Mouse (Mus musculus) left cerebral cortex, postnatal 36 days (tissue): ENCODE results near the gene Gm21964. TPM values are rescaled to one million over a fixed set of nuclear protein-coding genes. Genes with fewer than 3 reads are reported as not detected.

ENCODE experiments used
- DNase-seq, 2 experiments: peaks; one replicate each; pipeline ENCODE4 v3.0.0; 2021 to 2022; ENCODE audit warnings: low spot score in 2 of 2, mixed read lengths in 1 of 2
- intact Hi-C: fragments of 180-260 bp; cut with DNase I; formaldehyde crosslinking; loops from one replicate; pipeline ENCODE4 v1.15.1; 2025
- total RNA-seq, 2 experiments: library from RNA; stranded (reverse); gene quantifications; 2 replicates each; pipeline ENCODE4 v1.2.3; 2021

Gm21964 gene
- total RNA-seq, 2 experiments from 2014 or later = not detected

DNA sequence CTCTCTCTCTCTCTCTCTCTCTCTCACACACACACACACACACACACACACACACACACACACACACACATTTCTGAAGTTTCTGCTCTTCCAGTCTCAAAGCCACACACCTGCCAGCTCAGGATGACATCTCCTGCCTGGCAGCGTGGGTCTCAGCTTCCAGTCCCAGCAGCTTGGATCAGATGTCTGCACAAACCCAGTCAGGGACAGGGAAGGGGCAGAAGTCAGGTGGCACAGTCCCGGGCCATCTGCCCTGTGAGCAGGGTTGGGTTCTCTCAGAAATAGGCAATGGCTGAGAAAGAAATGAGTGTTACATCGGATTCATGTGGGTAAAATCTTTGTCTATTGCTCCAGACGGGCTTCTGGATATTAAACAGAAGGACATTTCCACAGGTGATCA, 39.8 kb downstream of the Gm21964 start:
- no peak for DNase-seq
- intact Hi-C loops = no loop called here

DNA sequence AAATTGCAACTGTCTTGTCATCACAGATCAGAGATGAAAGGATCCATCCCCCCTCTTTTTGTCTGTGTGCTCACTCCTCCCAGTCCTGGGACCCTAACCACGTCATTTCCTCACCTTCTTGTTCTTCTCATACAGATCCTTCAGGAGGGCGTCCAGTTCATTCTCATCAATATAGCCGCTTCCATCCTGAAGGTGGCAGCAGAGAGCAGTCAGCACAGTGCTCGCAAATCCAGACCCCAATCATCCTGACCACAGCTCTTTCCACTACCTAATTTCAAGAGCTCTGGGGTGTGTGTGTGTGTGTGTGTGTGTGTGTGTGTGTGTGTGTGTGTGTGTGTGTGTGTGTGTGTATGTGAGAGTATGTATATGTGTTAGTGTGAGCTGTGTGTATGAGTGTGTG, 44.5 kb downstream of the Gm21964 start:
- peak; percentile 28 to 29 for DNase-seq
- intact Hi-C loops = loop anchor here (5.0 kb wide), 1 partner anchor 332 kb away; no protein-coding TSS in a partner anchor

DNA sequence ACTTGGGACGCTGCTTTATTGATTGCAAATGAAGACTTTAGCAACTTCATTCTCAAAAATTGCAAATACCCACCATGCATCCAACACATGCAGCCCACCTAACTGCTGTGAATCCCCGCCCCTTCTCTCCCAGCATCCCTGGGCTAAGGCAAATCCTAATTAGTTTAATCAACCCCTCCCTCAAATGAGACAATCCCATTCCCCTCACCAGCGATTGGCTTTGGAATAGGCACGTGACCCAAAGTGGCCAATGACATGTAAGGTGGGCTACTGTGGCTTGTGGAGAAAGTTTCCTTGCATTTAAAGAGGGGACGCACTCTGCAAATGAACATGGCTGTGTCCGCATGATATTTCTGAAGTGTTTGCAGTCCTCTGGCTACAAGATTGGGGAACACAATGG, 51.9 kb downstream of the Gm21964 start:
- no peak for DNase-seq
- intact Hi-C loops = no loop called here

Other genes with a start within 250 kb of the Gm21964 start
- 10 to 100 TPM; 31.9 to 39.3 TPM for gene Phlpp2, start 232.7 kb upstream of the Gm21964 start, total RNA-seq
- gene Marveld3, start 139.0 kb upstream of the Gm21964 start, total RNA-seq = under 1 TPM; 0.20 to 0.25 TPM
- gene Tat, start 110.8 kb upstream of the Gm21964 start, total RNA-seq = not detected
- under 1 TPM; 0.17 to 0.32 TPM for gene Chst4, start 61.5 kb upstream of the Gm21964 start, total RNA-seq
- 10 to 100 TPM; 36.5 to 40.1 TPM for gene Zfp612, start 21.5 kb upstream of the Gm21964 start, total RNA-seq
- not detected for gene Gm17720, start 1.5 kb downstream of the Gm21964 start, total RNA-seq
- gene Calb2, start 67.0 kb downstream of the Gm21964 start, total RNA-seq = 10 to 100 TPM; 13.3 to 27.0 TPM
- gene Cmtr2, start 114.5 kb downstream of the Gm21964 start, total RNA-seq = 1 to 10 TPM; 4.5 to 6.2 TPM
- under 1 TPM; 0.42 to 0.48 TPM for gene Hydin, start 165.8 kb downstream of the Gm21964 start, total RNA-seq